Mouse (Mus musculus): Measurements from ENCODE around the gene Tmem221. TPM values are rescaled to one million over a fixed set of nuclear protein-coding genes. Genes with fewer than 3 reads are reported as not detected.

The Tmem221 gene
- total RNA-seq, 4 experiments from 2014 or later: 5.1 to 7.0 (median 5.8) TPM

DNA sequence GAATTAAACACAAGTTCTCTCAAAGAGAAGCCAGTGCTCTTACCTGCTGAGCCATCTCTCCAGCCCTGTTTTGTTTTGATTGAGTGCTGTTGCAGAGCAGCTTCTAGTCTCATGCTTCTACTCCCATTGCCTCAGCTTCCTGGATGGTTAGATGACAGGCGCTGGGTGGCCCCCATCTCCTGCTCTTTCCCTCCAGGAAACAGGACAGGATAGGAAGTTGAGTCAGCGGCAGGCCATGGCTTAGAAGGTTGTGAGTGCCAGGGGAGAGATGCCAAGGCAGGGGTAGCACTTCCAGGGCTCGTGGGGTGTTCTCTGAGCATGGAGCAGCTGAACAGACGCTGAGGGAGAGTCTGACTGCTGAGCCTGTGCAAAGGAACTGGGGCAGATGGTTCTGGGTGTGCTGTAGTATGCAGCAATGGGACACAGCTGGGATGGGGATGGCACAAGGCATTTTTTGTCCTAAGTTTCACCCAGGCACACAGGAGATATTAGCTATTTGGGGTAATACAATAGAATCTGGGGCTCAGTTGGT lies 19.3 kb upstream of the Tmem221 start:
- no peak for DNase-seq

DNA sequence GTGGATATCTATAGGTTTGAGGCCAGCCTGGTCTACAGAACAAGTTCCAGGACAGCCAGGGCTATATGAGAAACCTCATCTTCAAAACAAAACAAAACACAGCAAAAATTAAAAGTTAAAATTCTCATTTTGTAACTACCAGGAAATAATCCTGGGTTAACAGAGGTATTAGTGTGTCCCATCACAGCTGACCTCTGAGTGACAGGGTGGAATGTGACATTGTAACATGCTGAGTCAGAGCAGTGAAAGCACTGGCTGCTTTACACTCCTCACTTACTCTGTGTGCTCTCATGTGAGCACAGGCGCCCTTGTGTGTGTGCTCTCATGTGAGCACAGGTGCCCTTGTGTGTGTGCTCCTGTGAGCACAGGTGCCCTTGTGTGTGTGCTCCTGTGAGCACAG lies 16.3 kb upstream of the Tmem221 start:
- DNase-seq: no peak

DNA sequence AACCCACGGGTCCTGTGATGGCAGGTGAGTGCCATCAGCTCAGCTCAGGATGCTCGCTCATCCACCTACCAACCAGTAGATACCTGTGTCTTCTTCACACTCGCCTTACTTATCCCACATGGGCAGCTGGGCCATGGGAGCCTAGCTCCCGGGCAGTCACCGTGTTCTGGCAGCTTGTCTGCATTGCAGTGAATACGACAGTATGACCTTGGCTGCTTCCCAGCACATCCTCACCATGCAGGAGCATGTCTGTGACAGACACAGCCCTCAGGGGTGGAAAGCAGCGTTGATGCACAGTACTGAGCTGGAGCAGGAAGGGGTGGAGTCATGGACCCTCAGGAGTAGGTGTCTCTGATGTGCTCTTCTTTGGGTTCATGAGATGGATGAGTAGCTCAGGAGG lies 15.8 kb upstream of the Tmem221 start:
- no peak for DNase-seq

DNA sequence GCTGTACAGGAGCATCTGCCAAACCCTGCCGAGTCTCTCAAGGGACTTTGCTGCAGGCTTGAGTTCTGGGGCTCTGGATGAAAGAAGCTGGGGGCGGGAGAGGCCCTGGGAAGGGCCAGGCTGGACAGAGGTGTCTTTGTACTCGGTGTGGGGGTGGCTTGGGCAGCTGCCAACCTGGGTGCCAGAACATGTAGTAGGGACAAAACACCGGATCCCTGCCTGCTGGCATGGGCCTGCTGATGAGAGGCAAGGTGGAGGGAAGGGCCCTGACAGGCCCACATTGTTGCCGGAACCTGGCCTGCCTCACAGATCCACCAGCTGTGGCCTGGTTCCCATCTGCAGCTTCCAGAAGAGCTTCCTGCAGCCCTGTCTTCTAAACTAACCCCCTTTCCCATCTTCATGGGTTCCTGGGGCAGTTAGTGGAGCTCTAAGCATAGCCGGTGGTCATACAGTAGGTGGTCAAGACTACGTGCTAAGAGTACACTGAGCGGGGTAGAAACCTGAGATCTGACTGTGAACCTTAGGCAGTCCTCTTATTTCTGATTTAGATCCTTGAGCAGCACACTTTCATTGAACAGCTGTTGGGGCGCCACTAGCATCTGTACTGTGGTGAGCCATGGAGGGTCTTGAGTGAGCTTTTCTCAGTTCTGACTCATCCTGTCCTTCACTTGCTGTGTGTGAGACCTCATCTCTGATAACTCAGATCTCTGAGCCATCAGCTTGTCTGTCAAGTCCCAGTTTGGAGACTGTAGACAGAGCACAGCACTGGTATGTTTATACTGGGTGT lies 14.4 kb upstream of the Tmem221 start:
- DNase-seq: no peak

DNA sequence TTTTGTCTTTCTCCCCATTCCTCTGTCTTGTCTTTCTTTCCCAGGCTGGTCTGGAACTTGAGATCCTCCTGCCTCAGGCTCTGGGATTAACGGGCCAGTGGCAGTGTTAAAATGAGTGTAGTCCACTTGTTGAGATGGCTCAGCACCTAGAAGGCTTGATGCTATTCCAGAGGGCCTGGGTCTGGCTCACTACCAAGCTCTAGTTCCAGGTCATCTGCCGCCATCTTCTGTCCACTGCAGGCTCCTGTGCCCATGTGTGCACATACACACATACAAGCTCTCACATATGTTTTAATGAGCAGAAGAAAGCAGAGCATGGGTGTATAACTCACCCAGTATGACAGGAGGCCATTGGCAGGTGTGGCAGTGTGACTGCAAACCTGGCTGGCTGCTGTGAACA lies 13.4 kb upstream of the Tmem221 start:
- no peak for DNase-seq

DNA sequence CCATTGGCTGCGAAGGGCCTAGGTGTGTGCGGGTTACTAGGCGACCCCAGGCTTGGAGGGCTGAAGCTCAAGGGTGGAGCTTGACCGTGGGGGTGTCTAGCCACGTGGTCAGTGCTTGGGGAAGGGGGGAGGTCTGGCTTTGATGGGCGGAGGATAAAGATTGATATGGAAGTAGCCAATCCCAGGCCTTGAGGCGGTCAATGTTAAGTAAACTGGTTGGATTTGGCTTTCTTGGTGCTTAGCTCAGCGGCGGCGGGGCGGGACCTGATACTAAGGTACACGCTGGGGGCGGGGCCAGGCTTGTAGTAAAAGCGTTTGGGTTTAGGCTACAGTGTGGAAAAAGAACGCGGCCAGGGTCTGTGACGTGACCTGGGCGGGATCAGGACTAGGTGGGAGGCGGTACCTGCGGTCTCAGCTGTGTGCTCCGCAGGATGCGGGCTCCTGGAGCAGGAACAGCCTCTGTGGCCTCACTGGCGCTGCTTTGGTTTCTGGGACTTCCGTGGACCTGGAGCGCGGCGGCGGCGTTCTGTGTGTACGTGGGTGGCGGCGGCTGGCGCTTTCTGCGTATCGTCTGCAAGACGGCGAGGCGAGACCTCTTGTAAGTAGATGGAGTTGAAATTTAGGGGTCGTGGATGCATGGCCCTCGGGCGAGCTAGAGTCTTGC lies 11.8 kb upstream of the Tmem221 start:
- DNase-seq: peak; percentile 97

DNA sequence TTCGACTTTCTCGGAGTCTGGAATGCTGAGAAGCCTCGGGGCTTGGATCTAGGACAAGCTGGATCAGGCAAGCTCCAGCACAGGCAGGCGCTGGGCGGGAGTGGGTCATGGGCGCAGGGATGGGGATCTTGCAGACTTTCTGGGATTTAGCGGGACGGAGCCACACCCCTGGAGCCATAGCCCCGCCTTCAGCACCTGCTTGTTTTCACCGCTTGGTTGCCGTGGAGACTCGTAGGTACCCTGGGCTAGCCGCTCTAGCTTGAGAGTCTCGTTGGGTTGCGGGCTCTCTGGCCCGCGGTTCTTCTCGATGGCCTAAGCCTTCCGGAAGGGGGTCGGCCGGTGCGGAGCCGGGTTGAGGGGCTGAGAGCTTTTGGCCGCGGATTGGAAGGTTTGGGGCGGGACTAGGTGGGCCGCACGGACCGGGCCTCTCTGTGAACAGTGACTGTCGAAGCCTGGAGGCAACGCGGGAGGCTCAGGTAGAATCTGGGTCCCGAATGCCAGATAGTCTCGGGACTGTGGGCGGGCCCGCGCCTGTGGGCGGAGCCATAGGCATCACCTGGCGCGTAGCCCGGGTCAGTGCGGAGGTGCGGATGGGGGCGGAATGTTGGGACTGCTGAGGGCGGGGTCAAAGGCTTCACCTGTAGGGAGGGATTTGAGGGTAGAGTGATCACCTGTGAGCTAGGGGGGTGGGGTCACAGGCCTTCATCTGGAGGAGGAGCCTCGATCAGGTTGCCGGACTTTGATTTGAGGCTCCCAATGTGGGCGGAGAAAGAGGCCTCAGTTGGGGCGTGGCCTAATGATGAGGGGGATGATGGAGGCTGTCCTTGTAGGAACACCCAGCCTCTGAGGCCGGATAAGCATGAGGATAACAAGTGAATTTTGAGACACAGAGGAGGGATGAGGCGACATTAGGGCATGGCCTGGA lies 11.0 kb upstream of the Tmem221 start:
- DNase-seq: peak; percentile 90

DNA sequence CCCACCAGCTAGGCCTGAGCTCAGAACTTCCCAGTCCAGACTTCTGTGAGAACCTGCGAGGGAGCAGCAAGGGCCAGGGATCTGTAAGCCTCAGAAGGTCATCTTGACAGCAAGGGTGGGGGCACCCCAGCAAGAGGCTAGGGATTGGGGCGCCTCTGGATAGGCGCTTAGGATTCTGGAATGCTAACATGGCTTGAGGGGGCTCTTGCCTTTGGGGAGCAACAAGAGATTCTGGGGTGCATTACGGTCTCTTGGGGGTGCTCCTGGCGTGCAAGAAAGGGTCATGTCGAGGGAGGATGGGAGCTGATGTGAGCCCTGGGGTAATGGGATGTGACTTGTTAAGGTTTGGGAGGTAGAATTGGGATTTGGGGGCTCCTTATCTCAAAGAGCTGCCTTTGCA lies 10.3 kb upstream of the Tmem221 start:
- DNase-seq: peak; percentile 51

DNA sequence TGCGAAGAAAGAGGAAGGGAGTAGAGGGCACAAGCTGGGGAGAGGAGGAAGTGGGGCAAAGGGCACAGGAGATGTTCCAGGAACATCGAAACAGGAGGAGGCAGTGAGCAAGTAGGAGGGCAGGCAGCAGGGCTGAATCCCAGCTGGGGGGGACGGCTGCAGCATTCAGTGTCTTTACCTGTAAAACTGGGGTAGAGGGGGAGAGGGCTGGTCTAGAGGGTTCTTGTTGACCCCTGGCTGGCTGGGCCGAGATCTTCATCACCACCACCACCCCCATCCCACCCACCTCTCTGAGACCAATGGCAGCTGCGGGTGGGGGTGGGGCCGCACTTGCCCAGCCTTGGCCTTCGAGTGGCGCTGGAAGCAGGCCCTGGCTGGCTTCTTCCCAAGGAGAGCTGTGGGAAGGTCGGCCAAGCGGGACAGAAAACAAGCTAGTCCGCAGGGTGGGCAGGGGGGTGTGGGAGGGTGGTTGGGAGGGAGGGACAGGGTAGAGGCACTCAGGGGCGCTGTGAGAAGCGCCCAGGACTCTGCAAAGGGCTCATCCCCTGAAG lies 9.8 kb upstream of the Tmem221 start, which contains the start of gene Slc27a1:
Gene Slc27a1, plus strand, starts transcription at position 496 of the 551 bp plus-strand sequence.
- DNase-seq: peak; percentile 83

DNA sequence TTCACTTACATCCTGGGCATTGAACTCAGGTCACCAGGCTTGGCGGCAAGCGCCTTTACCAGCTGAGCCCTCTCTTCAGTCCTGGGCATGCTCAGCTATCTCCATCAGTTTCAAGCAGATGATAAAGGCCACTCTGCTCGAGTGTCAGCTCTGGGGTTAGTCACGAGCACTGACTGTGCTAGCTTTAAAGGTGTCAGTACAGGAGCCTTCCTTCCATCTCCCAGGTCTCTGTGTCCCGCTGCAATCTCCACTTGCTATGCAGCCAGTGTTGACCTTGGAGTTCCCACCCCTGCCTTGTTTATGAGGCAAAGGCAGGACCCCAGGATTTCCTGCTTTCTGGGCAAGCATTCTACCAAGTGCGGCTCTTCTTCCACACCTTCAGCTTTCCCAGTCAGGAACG lies 8.9 kb upstream of the Tmem221 start:
- DNase-seq: no peak

DNA sequence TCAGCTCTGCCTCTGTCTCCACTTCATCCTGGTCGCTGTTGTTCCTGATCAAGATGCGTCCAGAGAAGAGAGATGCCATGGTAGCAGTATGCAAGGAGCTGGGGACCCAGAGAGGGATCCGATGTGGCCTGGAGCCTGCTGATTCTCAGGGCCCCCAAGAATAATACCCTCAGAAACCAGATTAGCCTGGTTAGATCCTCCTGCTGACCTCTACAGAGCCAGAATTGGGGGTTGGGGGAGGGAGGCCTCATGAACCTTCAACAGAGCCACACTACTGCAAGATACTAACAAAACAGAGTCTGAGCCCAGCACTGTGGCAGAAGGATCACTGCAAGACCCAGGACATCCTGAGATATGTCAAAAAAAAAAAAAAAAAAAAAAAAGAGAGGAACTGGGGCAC lies 7.8 kb upstream of the Tmem221 start, which contains the start of gene Nxnl1:
Gene Nxnl1, minus strand, starts transcription at position 101 of the 400 bp plus-strand sequence.
- no peak for DNase-seq

DNA sequence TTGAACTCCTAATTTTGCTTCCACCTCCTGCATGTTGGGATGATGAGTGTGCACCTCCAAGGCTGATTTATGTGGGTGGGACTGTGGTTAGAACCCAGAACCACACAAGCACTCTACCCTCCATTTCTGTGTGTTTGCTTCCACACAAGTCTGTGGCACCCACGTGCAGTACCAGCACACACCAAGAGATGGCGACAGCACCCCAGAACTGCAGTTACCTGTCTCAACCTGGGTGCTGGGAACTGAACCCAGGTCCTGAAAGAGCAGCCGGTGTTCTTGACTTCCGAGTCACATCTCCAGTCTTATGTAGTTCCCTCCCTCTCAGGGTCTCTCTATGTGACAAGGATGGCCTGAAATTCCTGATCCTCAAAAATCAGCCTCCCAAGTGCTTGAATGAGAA lies 5.3 kb upstream of the Tmem221 start:
- no peak for DNase-seq

DNA sequence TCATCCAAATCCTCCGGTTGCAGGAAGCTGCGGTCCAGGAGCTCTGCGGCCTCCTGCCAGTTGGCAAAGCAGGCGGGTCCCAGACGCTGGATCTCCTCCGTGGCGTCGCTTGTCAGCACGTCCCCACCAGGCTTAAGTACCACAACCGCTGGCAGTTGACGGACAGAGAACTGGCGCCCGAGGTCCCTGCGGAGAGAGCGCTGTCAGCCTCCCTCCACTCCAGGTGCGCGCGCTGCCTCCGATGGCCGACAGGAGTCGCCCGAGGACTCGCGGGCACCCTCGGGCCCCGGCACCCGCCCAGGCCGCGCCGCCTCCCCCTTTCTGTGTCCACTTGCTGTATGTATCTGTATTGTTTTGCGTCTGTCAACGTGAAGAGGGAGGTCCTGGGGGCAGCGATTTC lies 4.1 kb upstream of the Tmem221 start:
- DNase-seq: peak; percentile 70

DNA sequence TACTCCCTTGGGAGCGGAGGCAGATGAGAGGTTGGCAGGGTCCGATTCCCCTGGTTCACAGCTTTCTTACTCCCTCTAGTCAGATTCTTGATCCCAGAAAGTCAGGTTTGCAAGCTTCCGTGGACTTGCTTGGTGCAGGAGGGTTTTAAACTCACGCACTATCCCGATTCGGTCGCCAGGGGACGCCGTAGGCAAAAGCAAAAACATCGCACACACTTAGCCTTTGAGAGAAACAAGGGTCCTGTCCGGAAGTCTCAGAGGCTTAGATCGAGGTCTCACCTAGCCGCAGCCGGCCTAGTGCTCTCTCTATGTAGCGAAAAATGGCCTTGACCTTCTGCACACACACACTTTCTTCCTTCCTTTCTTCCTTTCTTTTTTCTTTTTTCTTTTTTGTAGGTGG lies 2.7 kb upstream of the Tmem221 start:
- no peak for DNase-seq

DNA sequence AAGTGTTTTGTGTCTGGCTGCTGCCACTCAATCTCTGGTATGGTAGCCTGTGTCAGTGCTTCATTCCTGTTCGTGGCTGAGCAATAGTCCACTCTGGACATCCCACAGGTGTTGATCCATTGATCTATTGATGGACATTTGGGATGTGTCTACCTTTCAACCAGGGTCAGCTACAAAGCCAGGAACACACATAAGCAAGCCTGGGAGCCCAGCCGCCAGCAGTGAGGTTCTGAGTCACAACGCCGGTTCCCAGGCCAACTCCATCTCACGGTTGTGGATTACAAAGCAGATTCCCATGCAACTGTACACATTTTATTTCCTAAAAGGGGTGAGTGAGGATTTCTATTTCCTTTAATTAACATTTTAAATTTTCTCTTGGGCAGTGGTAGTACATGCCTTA lies 2.1 kb upstream of the Tmem221 start:
- no peak for DNase-seq

DNA sequence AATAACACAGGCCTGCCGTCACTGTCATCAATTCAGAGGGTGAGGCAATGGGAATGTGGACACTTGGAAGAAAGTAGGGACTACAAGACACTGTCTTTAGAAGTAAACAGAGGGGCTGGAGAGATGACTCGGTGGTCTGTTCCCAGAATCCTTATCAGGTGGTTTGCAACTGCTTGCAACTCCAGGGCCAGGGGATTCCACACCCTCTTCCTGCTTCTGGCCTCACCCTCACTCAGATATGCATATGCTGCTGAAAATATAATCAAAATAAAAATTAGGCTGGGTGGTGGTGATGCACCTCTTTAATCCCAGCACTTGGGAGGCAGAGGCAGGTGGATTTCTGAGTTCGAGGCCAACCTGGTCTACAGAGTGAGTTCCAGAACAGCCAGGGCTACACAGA lies 1.4 kb upstream of the Tmem221 start:
- DNase-seq: no peak

DNA sequence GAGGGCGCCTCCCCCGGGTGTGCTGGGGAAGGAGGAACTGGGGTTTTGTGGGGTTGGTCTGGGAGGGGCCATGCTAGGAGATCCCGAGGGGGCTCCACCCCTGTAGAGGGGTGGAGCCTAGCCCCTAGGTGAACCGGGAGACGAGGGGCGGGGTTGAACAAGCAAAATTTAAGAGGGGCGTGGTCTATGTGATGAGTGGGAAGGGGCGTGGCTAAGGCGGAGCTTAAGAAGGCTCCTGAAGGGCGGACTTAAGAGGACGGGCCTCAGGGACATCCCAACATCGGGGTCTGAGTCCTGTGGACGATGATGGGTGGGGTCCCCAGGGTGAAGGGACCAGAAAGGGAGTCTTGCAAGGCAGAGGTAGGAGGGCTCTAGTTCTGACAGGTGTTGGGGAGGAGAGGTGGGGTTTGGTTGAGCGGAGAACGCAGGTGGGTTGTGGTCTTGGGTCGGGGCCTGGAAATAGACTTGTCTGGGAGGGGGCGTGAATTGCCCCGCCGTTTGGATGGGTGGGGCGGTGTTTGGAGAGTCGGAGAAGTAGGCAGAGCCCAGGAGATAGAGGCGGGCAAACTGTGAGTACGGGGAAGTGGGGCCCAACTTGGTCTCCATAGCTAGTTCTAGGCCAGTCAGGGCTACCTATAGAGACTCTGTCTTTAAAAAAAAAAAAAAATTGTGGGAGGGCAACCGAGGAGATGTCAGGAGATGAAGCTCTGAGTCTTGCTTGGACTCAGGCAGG lies 453 bp upstream of the Tmem221 start:
- peak; percentile 87 for DNase-seq

DNA sequence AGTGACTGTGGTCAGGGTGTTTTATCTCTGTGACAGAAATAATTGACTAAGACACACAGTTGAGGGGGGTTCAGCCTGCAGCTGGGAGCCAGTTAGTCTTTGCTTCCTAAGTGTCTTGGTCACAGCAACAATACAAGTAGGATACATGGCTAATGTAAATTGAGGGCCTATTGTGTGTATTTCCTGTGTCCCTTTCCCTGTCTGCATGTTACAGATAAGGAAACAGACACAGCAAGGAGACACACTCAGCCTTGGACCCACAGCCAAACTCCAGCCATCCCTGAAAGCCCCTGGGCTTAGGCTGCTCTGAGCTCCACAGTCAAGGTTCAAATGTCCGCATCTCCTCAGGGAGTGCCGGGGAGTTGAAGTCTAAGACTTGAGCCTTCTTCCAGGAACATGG lies 4.0 kb downstream of the Tmem221 start:
- DNase-seq: no peak

DNA sequence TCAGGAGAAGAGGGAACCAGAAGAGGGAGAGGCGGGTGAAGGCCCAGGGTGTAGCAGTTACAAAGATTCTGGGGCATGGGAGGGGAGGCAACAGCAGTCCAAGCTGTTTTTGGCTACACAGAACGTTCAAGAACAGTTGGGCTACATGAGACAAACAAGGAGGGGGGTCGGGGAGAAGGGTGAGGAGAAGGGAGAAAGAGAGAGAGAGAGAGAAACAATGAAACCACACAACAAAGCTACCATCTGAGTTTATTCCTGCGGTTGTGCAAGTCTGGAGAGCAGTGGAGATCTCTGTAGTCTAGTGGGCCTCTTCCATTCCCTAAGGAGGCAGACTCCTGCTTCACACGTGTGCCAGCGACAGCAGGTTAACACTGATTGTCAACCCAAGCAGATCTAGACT lies 4.7 kb downstream of the Tmem221 start:
- no peak for DNase-seq

DNA sequence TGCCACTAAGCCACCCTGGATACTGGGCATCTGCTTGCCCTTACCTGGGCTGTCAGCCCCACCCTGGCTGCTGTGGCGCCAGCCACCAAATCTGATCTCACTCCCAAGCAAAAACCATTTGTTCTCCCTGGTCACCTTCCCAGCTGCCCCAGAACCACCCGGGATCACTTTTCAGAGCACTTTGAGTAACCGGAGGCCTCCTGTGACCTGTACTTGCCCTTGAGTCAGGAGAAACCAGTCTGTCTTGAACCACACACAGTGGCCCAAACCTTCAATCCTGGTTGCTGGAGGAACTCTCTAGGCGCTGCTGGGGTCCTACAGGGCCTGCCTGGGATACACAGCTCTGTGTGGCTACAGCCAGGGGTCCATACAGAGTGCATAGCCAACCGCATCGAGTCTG lies 5.9 kb downstream of the Tmem221 start:
- DNase-seq: no peak

DNA sequence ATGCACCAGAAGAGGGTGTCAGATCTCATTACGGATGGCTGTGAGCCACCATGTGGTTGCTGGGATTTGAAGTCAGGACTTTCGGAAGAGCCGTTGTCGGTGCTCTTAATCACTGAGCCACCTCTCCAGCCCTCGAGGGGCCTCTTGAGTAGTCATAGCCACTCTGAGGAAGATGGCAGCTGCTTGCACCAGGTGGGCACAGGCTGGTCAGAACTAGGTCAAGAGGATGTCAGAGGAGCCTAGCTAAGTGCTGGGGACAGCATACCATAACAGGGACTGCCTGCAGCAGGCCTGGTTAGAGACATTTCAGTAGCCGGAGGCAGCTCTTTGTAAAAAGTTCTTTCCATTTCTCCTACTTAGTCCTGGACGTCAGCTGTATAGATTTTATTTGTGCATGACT lies 7.9 kb downstream of the Tmem221 start:
- DNase-seq: no peak

DNA sequence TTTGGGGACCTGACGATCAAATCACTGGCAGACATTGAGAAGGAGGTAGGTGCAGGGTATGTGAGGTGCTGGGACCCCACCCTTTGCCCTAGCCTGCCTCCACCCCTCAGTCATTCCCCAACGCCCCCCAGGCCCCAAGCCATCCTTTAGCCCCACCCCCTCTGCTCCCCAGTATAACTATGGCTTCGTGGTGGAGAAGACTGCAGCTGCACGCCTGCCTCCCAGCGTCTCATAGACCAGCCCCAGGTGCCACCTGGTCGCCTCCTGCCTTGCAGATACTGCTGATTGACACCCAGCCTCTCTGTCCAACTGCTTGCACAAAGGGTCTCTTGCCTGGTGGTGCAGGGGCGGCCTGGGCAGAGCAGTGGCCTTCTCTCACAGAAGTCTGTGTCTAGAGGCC lies 11.1 kb downstream of the Tmem221 start:
- no peak for DNase-seq

Measured in adrenal gland, adult 8-10 months (tissue).